Mouse (Mus musculus): ENCODE measurements at regions not wholly inside any gene's neighbourhood (a gene's known extent, or its start where the extent isn't known, plus 50 kb on each side); places are given as distances from the start of the nearest gene placed in this dataset.

DNA sequence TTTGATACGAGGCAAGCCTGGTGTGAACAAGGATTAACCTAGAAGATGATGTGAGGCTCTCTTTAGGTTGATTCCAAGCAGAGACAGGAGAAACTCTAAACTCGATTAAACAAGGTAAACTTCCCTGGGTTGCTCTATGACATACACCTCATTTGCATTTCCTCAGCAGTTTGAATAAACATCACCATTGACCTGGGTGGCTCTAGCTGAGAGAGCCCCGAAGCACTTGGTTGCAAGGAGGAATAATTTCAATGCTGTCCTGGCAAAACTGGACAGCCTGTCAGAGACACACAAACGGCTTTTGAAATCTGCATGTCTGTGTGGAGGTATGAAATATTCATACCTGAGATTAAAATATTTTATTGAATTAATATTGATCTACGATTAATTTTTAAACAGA, 361.0 kb downstream of the Rwdd3 start:
- H3K36me3 ChIP-seq (replicated peaks) = no peaks in the 10 kb centered on the region
- peaks cover 6% of the 10 kb centered on the region; the same call in 1 of the 2 replicates for H3K4me1 ChIP-seq
- no peaks in the 10 kb centered on the region for H3K27me3 ChIP-seq
- no peak; the same call in 1 of the 2 replicates for ATAC-seq (ENCODE audit: low FRiP score)
- no peak overlapping the region for H3K4me2 ChIP-seq
- H3K9me3 ChIP-seq = no peaks in the 10 kb centered on the region
- H3K27ac ChIP-seq = no peak overlapping the region
- WGBS = 58% methylated on average over 5 of the region's 5 CpGs
- no peak overlapping the region for H3K9ac ChIP-seq
- no peak overlapping the region for H3K4me3 ChIP-seq (replicated peaks)

DNA sequence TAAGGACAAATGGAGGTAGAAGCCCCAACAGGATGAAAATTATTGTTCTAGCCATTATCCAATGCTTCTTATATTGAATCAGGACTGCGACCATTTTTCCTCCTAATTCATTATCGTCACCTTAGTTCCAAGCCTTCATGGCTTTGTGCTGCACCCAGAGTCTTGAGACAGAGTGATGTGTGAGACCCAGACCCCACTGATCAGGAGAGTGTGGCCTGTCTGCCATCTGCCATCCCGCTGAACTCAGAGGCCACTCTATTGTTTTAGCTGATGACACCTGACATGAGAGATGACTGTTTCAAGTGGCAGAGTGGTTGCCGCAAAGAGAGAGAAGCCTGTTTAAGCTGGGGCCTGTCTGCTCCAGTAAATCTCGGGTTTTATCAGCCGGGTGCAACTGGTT, 361.4 kb downstream of the Rwdd3 start:
- Histone ChIP-seq H3K27me3 (no peaks in the 10 kb centered on the region), H3K4me1 (peaks cover 6% of the 10 kb centered on the region; the same call in 1 of the 2 replicates), H3K4me3 (replicated peaks) (no peak overlapping the region), H3K9ac (no peak overlapping the region), H3K27ac (no peak overlapping the region), H3K36me3 (replicated peaks) (no peaks in the 10 kb centered on the region), H3K4me2 (no peak overlapping the region), H3K9me3 (no peaks in the 10 kb centered on the region)
- 67% methylated on average over 6 of the region's 6 CpGs for WGBS
- ATAC-seq (ENCODE audit: low FRiP score) = no peak; the same call in 1 of the 2 replicates

DNA sequence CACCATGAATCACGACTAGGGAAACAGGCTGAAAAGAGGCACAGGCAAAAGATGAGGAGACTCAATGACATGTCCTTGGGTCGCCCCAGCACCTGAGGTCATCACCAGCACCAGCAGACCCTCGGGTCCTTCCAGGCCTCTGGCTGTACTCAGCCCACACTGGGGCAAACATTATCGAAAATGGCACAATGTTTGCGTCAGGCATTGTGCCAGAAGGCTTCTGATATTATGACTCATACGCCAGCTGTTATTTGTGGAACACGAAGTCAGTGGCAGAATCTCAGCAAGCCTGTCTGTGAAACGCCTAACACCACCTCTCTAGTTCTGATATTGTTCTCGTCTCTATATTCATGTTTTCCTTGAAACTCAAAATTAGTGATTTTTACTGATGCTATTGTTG, 384.8 kb downstream of the Rwdd3 start:
- Histone ChIP-seq H3K4me3 (replicated peaks) (no peak overlapping the region), H3K9me3 (no peaks in the 10 kb centered on the region), H3K9ac (no peak overlapping the region), H3K27me3 (no peaks in the 10 kb centered on the region), H3K36me3 (replicated peaks) (no peaks in the 10 kb centered on the region), H3K4me2 (no peak overlapping the region), H3K4me1 (no peaks in the 10 kb centered on the region), H3K27ac (no peak overlapping the region)
- no peak for ATAC-seq (ENCODE audit: low FRiP score)
- 84% methylated on average over 9 of the region's 9 CpGs for WGBS

- ATAC-seq (ENCODE audit: low FRiP score) = no peak
- Histone ChIP-seq H3K27me3 (no peaks in the 10 kb centered on the region), H3K4me1 (no peaks in the 10 kb centered on the region), H3K9ac (no peak overlapping the region), H3K4me2 (no peak overlapping the region), H3K4me3 (replicated peaks) (no peak overlapping the region), H3K36me3 (replicated peaks) (no peaks in the 10 kb centered on the region), H3K9me3 (no peaks in the 10 kb centered on the region), H3K27ac (no peak overlapping the region)
- WGBS = 73% methylated on average over 6 of the region's 6 CpGs
Observed at GRCm38 (mm10) chr3:120781486-120781885, 390.0 kb downstream of the Rwdd3 start.

GRCm38 (mm10) chr3:120779091-120779490, 392.4 kb downstream of the Rwdd3 start:
- Histone ChIP-seq H3K27me3 (no peaks in the 10 kb centered on the region), H3K4me2 (no peak overlapping the region), H3K9me3 (no peaks in the 10 kb centered on the region), H3K36me3 (replicated peaks) (no peaks in the 10 kb centered on the region), H3K4me3 (replicated peaks) (no peak overlapping the region), H3K9ac (no peak overlapping the region), H3K27ac (no peak overlapping the region), H3K4me1 (no peaks in the 10 kb centered on the region)
- ATAC-seq (ENCODE audit: low FRiP score) = no peak

DNA sequence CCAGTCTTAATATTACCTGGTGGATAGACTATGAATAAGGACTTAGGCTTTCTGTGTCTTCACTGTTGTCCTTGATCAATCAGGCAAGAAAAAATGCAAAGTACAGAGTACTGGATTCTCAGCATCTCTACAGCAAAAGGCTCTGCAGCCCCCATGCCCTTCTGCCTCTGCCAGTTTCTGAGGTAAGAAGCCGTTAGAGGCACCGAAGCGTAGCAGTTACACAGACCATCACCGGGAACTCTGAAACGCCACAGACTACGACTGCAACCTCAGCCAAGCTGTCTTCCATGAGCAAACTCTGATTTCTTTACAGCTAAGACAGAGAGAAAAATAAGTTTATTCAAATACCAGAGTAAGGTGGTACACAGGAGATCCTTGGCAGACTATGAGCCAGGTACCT, 396.5 kb downstream of the Rwdd3 start:
- Histone ChIP-seq H3K4me2 (no peak overlapping the region), H3K4me3 (replicated peaks) (no peak overlapping the region), H3K9ac (no peak overlapping the region), H3K27me3 (no peaks in the 10 kb centered on the region), H3K27ac (no peak overlapping the region), H3K36me3 (replicated peaks) (no peaks in the 10 kb centered on the region), H3K9me3 (no peaks in the 10 kb centered on the region), H3K4me1 (no peaks in the 10 kb centered on the region)
- WGBS = 87% methylated on average over 6 of the region's 6 CpGs
- ATAC-seq (ENCODE audit: low FRiP score) = no peak

- Histone ChIP-seq H3K4me2 (no peak overlapping the region), H3K4me3 (replicated peaks) (no peak overlapping the region), H3K4me1 (no peaks in the 10 kb centered on the region), H3K9ac (no peak overlapping the region), H3K27ac (no peak overlapping the region), H3K27me3 (no peaks in the 10 kb centered on the region), H3K9me3 (no peaks in the 10 kb centered on the region), H3K36me3 (replicated peaks) (no peaks in the 10 kb centered on the region)
- 65% methylated on average over 4 of the region's 4 CpGs for WGBS
- ATAC-seq (ENCODE audit: low FRiP score) = no peak
Observed at GRCm38 (mm10) chr3:120761681-120762080, 409.8 kb downstream of the Rwdd3 start.

GRCm38 (mm10) chr3:120761223-120761622, 410.3 kb downstream of the Rwdd3 start:
- Histone ChIP-seq H3K4me2 (no peak overlapping the region), H3K36me3 (replicated peaks) (no peaks in the 10 kb centered on the region), H3K4me3 (replicated peaks) (no peak overlapping the region), H3K27ac (no peak overlapping the region), H3K4me1 (no peaks in the 10 kb centered on the region), H3K9ac (no peak overlapping the region), H3K27me3 (no peaks in the 10 kb centered on the region), H3K9me3 (no peaks in the 10 kb centered on the region)
- 90% methylated on average over 3 of the region's 3 CpGs for WGBS
- no peak for ATAC-seq (ENCODE audit: low FRiP score)

DNA sequence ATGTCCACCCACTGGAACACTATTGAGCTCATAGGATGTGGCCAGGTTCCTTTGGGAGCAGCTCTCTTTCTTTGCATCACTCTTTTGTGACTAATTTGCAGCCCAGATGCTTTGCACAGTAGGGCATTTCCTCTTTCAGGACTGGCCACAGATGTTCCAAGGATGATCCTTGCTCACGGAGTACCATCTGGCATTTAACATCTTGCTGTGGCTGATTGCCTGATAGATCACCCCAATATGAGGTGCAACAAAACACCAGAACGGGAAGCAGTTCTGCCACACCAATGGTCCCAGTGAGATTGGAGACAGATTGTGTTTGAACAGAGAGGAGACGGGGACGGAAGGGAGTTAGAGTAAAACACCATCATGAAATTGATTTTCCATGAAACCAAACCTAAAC, 423.0 kb downstream of the Rwdd3 start:
- no peaks in the 10 kb centered on the region for H3K4me1 ChIP-seq
- H3K9me3 ChIP-seq = no peaks in the 10 kb centered on the region
- no peaks in the 10 kb centered on the region for H3K36me3 ChIP-seq (replicated peaks)
- no peaks in the 10 kb centered on the region for H3K27me3 ChIP-seq
- no peak for ATAC-seq (ENCODE audit: low FRiP score)
- no peak overlapping the region for H3K4me3 ChIP-seq (replicated peaks)
- WGBS = 83% methylated on average over 4 of the region's 4 CpGs
- no peak overlapping the region for H3K9ac ChIP-seq
- no peak overlapping the region for H3K27ac ChIP-seq
- no peak overlapping the region for H3K4me2 ChIP-seq

GRCm38 (mm10) chr3:120747678-120748077, 423.8 kb downstream of the Rwdd3 start:
- 86% methylated on average over 4 of the region's 4 CpGs for WGBS
- Histone ChIP-seq H3K36me3 (replicated peaks) (no peaks in the 10 kb centered on the region), H3K4me2 (no peak overlapping the region), H3K9ac (no peak overlapping the region), H3K27me3 (no peaks in the 10 kb centered on the region), H3K27ac (no peak overlapping the region), H3K4me1 (no peaks in the 10 kb centered on the region), H3K9me3 (no peaks in the 10 kb centered on the region), H3K4me3 (replicated peaks) (no peak overlapping the region)
- ATAC-seq (ENCODE audit: low FRiP score) = no peak

DNA sequence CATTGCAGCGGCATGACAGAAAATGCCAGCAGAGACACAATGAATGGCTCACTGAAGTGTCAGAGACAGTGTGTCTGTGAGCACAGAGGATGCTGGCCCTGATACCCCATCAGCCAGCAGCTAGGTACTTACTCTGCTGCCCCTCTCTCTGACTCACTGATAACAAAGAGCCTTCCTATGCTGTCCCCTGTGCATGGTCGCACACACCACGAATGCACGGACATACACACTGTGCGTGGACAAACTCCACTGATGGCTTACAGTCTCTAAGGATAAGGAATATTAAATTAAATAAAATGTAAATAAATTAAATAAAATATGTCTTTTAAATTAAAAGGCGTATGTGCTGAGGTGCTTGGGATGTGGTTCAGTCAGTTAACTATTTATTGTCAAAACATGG, 438.2 kb downstream of the Rwdd3 start:
- WGBS = 97% methylated on average over 6 of the region's 6 CpGs
- H3K36me3 ChIP-seq (replicated peaks) = no peaks in the 10 kb centered on the region
- H3K9me3 ChIP-seq = no peaks in the 10 kb centered on the region
- H3K4me2 ChIP-seq = no peak overlapping the region
- no peaks in the 10 kb centered on the region for H3K27me3 ChIP-seq
- H3K4me3 ChIP-seq (replicated peaks) = no peak overlapping the region
- no peak overlapping the region for H3K9ac ChIP-seq
- no peak for ATAC-seq (ENCODE audit: low FRiP score)
- peaks cover 10% of the 10 kb centered on the region; the same call in 1 of the 2 replicates for H3K4me1 ChIP-seq
- H3K27ac ChIP-seq = no peak overlapping the region

- H3K36me3 ChIP-seq (replicated peaks) = no peaks in the 10 kb centered on the region
- WGBS = 94% methylated on average over 8 of the region's 8 CpGs
- no peaks in the 10 kb centered on the region for H3K27me3 ChIP-seq
- H3K4me2 ChIP-seq = no peak overlapping the region
- no peak overlapping the region for H3K27ac ChIP-seq
- H3K9ac ChIP-seq = no peak overlapping the region
- no peaks in the 10 kb centered on the region for H3K9me3 ChIP-seq
- no peak for ATAC-seq (ENCODE audit: low FRiP score)
- H3K4me3 ChIP-seq (replicated peaks) = no peak overlapping the region
- peaks cover 10% of the 10 kb centered on the region; the same call in 1 of the 2 replicates for H3K4me1 ChIP-seq
Observed at GRCm38 (mm10) chr3:120732391-120732790, 439.1 kb downstream of the Rwdd3 start.

GRCm38 (mm10) chr3:120731287-120731686, 440.2 kb downstream of the Rwdd3 start:
- peak; percentile 63 for ATAC-seq (ENCODE audit: low FRiP score)
- H3K4me3 ChIP-seq (replicated peaks) = no peak overlapping the region
- no peak overlapping the region for H3K4me2 ChIP-seq
- no peaks in the 10 kb centered on the region for H3K27me3 ChIP-seq
- peaks cover 10% of the 10 kb centered on the region; the same call in 1 of the 2 replicates for H3K4me1 ChIP-seq
- H3K36me3 ChIP-seq (replicated peaks) = no peaks in the 10 kb centered on the region
- H3K27ac ChIP-seq = 0 out of 2 replicates have a peak overlapping the region, but pooled peaks have one; percentile 63
- no peaks in the 10 kb centered on the region for H3K9me3 ChIP-seq
- 66% methylated on average over 9 of the region's 9 CpGs for WGBS
- no peak overlapping the region for H3K9ac ChIP-seq

Data from forebrain, embryonic 12.5 days (tissue).